Mouse (Mus musculus) c-Kit-positive CD71-positive TER-119-positive erythroid progenitor cells, embryonic 14.5 days (primary cell): Measurements from ENCODE around the gene Csmd2.
"Not testable (repeated sequence)": the region's sequence is repeated elsewhere in the genome, so short reads cannot be mapped to it uniquely, and the experiment has no call there.

ENCODE experiments used
- DNase-seq: peaks from one replicate; pipeline ENCODE4 v3.0.0-alpha.2; 2013; ENCODE audit warnings: low spot score

The Csmd2 gene

DNA sequence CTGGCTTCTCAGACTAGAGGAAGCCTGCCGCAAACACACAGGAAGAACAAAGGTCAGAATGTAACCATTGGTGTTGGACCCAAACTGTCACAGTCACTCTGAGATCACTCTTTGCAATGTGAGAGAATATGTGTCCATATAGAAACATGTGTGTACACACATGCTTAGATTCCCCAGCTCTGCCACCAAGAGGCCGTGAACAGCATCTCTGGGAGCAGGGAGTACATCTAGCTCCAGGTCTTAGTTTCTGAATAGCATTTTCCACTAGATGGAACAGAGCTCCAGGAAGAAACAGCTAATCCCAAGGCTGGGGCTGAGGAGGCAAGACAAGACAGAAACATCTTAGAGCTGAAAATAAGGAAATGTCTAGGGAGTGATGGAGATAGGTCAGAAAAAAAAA, 512.3 kb downstream of the Csmd2 start:
- DNase-seq, result no peak

DNA sequence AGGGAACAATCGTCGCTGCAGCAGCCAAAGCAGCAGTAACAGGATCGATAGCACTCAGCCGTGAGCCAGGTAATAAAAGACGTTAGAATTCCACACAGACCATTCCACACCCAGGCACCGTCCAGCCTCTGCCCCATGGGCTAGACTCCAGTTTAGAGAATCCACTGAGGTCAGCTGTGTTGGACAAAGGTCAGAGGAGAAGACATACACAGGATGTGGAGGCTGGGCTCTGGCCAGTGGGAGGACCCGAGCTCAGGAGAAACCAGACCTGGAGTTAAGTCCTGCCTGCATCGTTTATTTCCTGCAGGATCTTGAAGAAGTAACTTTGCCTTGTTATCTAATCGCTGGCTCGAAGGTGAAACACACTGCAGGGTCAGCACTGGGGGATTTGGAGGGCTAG, 519.2 kb downstream of the Csmd2 start:
- no peak for DNase-seq

DNA sequence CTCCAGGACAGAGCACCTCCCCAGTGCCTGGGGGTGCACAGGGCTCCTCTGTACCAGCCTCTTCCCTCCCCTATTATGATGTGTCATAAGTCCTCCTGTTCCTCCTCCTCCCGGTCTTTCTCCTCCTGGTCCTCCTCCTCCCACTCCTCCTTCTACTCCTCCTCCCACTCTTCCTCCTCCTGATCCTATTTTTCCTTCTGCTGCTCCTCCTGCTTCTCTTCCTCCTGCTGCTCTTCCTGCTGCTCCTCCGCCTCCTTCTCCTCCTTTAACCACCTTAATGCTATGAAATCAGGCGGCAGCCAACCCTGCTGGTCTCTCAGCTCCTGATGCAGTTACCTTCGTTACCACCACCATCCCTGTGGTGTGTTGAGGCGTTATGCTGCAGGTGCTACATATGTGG, 522.2 kb downstream of the Csmd2 start:
- DNase-seq, result no peak

DNA sequence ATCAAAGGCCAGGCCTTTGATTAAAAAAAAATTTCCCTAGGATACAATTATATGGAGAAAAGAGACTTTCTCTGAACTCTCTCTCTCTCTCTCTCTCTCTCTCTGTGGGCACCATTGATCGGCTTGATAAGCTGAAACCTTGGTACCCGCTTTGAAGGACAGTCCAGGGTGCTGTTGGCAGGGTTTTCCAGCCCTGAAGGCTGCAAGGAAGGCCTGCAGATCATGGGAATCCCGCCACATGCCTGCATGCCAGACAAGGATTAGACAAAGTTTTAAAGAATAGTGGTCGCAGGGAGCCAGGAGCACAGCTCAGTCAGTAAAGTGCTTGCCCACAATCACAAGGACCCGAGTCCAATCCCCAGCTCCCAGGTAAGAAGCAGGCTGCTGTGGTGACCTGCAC, 526.8 kb downstream of the Csmd2 start:
- no peak for DNase-seq

DNA sequence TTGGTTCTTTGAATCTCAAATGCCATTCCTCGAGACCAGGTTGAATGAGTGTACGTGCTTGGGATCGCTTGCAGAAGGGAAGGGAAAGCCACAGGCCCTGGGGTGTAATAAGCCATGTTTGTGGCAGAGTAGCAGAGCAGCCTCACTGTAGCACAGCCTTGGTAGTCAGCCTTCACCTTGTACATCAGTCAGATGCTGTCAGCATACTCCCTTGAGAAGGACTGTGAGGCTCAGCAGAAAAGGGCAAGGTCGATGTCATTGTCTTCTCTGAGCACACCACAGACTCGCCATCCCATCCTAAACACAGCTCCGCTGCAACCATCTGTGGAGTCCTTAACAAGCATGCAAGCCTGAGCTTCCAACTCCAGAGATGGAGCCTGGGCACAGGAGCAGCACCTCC, 533.6 kb downstream of the Csmd2 start:
- DNase-seq, result no peak

DNA sequence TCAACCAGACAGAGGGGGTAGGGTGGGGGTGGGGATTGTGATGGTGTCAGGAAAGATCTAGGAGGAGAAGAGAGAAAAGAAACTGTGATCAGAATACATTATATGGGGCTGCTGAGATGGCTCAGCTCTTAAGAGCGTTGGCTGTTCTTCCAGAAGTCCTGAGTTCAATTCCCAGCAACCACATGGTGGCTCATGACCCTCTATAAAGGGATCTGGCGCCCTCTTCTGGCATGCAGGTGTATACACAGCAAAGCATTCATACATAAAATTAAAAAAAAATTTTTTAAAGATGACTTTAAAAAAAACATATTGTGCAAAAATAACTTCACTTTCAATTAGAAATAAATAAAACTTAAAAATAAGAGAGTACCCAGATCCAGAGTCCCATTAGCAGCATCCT, 555.7 kb downstream of the Csmd2 start:
- no peak for DNase-seq

DNA sequence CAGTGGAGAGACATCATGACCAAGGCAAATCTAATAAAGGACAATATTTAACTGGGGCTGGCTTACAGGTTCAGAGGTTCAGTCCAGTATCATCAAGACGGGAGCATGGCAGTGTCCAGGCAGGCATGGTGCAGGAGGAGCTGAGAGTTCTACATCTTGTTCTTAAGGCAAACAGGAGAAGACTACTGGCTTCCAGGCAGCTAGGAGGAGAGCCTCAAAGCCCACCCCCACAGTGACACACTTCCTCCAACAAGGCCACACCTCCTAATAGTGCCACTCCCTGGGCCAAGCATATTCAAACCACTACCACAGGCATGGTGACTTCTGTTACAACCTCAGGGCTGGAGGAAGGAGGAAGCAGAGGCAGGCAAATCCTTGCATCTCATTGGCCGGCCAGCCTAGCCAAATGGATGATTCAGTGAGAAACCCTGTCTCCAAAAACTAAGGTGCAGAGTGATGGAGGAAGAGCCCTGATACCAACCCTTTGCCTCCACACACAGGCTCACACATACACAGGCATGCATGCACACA, 556.4 kb downstream of the Csmd2 start:
- DNase-seq, result not testable (repeated sequence)

DNA sequence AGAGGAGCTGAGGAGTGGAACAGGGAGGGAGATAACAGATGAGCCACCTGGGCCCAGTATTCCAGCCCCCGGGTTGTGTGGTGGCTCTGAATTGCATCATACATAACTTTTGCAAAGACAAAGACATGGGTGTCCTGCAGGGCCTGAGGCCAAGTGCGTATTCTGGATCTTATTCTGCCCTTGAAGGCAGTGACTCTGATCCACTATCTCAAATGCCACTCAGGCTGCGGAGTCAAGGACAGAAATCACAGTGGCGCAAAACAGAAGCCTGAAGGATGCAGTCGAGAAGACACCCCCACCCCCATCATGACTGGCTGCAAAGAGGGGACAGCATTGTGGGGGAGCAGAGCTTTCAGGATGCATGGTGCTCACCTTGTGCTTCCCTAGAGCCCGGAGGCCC, 563.1 kb downstream of the Csmd2 start:
- no peak for DNase-seq

DNA sequence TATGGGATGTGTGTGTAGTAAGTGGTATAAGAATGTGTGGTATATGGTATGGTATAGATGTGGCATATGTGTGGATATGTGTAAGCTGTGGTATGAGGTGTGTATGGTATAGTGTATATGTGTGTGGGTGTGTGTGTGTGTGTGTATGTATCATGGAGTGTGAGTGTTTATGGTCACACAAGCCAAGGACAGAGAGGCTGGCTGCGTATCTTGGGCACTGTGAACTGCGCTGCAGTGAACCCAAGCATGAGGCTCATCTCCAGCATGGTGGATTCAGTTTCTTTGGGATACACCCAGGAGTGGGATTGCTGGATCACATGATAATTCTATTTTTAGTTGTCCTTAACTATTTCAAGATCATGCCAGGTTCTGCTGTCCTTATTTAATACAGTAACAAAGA, 566.5 kb downstream of the Csmd2 start:
- DNase-seq, result no peak

DNA sequence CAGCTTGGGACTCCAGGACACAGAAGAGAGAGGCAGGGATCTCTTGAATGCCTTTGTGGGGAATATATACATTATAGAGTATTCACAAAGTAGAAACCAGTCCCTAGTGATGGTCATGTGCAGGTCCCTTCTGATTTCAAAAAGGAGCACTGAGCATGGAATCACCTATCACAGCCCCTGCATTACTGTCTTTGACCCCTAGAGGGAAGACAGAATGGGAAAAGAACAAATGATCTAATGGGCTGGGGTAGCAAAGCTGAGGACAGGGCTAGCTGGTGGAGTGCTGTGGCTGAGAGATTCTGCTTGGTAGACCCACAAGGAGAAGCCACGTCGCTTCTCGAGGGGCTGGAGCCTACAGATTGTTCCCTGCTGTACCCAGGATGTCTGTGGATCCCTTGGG, 572.7 kb downstream of the Csmd2 start:
- no peak for DNase-seq

DNA sequence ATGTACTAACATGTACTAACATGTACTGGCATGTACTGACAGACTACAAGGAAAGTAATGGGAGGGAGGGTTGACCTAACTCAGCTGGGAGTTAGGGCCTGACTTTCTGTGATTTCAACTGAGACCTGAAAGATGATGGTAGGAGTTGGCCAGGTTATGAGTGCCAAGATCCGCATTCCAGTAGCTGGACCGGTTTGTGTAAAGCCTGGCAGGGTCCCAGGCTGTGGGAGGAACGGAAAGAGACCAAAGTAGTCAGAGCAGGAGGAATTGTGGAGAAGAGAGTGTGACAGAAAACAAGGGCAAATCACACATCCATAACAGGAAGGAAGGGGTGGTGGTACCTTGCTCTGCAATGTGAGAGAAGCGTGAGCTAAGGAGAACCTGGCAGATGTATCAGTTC, 588.2 kb downstream of the Csmd2 start:
- DNase-seq, result no peak

DNA sequence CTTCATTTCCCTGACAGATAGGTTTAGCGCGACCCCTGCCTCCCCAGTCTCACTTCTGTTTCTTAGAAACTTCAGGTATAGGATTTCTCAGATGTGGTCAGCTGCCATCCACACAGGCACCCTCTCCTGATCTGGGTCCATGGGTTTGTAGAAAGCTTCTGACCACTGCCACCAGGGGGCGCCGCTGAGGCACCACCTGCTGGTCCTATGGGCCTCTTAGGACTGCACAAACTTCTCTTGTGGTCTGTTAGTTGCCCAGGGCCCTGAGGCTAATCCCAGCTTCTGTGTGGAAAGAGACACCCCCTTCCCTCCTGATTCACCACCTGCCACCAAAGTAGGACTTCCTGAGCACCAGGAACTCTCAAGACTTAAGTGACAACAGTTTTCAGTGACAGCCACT, 591.5 kb downstream of the Csmd2 start:
- DNase-seq, result peak; percentile 53

DNA sequence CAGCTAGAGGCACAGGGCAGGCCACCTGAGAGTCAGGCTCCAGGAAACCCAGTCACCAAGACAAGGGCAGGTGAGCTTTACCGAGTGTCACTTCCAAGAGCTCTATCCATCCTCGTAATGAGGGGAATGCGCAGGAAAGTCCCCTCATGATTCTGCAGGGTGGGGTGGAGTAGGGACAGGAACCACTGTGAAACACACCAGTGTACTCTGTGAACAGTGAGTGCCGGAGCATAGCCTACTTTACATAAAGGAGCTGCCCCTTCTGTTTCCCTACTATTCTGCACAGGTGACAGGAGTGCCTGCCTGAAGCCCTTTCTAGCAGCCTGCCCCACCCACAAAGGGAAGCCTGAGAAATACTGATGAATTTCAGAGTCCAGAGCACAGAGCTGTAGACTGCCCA, 605.6 kb downstream of the Csmd2 start:
- no peak for DNase-seq

DNA sequence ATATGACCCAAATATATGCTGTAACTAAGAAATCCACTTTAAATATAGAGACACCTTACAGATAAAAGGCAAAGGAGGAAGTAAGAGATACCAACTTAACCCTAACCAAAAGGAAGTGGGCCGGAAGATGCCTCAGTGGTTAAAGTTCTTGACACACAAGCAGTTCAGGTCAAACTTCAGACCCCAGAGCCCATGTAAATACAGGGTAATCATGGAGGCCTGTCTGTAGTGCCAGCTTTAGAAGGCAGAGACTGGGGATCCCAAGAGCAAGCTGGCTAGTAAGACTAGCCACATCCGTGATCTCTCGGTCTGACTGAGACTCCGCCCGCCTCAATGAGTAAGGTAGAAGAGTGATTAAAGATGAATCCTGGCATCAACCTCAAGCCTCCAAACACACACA, 606.4 kb downstream of the Csmd2 start:
- DNase-seq, result no peak

DNA sequence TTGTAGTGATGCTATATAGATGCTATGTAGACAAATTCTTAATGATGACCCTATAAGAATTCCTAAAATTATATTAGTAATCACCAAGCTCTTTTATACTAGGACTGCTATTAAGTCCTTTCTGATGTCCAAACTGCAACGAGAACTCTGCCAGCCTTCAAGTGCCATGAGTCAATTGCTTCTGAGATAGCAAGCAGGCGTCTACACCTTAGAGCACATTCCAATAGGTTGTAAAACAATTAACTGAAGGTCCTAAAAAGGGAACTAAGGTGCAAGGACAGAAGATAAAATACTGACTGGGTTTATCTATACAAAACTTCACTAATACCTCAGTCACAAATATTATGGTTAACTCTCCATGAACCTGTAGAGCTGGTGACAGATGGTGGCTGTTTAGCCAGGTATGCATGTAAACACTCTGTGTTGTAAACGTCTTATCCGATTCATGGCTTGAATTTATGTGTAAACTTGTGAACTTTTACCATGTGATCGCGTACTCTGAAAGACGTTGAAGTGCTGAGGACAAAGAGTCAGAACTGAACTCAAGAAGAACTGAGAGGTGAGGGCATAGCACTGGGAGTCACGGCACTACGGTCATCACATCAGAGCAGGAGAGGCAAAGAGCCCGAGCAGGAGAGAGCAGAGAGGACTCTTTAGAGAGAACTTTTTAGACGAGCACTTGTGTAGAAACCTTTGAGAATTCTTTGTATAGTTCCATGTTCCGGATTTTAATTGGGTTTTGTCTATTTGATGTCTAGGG, 610.3 kb downstream of the Csmd2 start:
- DNase-seq, result no peak

DNA sequence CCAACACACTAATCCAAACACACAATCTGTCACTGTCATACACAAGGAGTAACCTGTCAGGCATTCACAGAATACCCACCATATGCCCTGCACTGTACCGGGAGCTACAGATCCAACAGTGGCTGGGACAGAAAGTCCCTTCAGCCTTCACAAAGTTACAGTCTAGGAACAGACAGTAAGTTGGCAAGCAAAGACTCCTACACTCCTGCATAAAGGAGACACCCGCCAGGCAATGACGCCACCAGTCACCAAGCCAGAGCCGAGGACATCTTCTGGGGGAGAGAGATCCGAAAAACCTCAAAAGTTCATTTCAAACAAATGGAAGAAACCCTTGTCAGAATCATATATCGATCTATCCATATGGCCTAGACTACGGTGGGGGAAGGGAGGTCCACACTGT, 618.9 kb downstream of the Csmd2 start:
- DNase-seq, result no peak

DNA sequence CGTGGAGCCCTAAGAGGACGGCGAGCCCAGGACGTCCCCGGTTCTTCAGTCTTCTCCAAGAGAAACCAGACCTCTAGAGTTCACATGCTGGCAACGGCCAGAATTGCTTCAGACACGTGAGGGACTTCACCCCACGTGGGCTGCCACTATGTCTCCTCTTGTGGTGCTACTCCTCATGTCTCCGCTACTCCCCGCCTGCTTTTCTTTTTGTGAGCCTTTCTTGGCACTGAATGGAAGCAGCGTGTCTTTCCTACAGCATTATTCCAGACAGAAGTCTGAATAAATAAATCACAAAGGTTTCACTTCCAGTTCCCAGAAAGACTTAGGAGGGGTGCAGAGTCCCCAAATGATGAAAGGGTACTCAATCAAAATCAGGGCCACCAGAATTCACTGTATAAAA, 620.0 kb downstream of the Csmd2 start:
- no peak for DNase-seq

DNA sequence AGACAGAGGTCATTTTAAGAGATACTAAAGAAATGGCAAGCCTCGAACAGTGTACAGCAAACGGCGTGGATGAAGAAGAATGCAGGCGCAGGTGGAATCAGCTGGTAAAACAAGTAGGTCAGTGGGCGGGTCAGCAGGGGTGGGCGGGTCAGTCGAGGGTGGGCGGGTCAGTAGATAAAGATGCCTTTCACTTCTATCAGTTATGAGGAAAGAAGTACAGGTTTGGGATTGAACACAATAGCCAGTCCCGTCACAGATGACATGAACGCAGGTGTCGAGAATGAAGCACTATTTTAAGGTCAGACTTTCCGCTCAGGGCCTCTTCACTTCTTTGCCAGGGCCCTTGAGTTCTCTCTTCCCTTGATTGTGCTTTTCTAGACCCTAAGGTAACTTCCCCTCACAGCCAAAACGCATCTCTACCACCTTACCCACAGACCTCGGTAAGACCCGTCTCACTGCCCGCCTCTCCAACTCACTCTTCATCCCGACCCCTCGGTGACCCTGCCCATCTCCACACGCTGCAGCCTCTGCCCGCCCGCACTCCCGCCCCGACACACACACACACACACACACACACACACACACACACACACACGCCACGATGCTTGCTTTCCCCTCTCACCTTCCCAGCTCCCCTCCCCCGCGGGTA, 621.7 kb downstream of the Csmd2 start:
- DNase-seq, result no peak

DNA sequence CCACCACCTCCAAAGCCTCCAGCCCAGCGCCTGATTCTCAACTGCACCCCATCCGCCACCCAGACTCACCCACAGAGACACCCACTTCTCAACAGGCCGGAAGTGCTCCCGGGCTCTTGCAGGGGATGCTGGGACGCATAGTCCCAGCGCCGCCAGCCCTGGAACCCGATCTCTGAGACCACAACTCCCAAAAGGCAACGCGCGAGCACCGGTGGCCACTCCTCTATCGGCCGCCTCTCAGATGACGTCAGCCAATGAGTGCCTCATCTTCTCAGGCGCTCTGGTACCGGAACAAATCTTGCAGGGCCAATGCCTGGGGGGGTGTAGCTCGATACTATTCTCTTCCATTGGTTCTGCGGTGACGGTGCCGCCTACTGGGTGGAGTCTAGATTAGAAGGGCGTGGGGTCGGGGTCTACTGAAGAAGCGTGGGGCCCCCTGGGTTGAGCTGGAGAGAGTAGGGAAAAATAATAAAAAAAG, 622.3 kb downstream of the Csmd2 start, which contains the start of gene Zscan20:
TSS of gene Zscan20 (minus strand) at position 174 of the 478 bp plus-strand sequence.
- DNase-seq, result peak; percentile 97

DNA sequence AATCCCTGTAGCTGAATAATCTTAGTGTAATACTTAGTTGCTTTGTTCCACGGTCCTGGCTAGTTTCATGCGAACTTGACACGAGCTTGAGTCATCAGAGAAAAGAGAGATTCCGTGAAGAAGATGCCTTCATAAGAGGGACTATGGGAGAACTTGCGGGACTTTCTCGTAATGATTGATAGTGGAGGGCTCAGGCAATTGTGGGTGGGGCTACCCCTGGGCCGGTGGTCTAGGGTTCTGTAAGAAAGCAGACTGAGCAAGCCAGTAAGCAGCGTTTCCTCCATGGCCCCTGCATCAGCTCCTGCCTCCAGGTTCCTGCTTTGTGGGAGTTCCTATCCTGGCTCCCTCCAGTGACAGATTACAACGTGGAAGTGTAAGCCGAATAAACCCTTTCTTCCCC, 623.0 kb downstream of the Csmd2 start:
- no peak for DNase-seq

DNA sequence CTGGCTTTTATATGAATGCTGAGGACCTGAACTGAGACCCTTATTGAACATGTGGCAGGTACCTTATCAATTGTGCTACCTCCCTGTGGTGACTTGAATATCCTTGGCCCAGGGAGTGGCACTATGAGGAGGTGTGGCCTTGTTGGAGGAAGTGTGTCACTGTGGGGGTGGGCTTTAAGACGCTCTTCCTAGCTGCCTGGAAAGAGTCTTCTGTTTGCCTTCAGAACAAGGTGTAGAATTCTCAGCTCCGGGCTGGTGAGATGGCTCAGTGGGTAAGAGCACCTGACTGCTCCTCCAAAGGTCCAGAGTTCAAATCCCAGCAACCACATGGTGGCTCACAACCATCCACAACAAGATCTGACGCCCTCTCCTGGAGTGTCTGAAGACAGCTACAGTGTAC, 624.1 kb downstream of the Csmd2 start:
- DNase-seq, result not testable (repeated sequence)

DNA sequence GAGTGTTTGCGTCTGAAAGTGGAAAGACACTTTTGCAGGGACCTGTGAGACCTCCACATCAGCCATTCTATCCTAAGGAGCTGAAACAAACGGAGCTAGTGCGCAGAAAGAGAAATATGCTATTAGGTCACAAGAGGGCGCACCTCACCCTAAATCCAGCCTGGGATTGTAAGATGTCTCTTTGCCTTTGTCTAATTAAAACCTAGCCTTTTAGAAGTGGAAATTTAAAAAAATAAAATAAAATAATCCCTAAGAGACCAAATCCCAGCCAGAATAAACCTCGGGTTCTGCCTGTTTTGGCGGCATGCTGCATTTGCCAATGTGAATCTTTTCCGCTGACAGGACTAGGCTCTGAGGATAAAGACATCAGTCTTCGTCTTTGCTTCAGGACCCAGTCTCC, 625.7 kb downstream of the Csmd2 start:
- DNase-seq, result peak; percentile 66

DNA sequence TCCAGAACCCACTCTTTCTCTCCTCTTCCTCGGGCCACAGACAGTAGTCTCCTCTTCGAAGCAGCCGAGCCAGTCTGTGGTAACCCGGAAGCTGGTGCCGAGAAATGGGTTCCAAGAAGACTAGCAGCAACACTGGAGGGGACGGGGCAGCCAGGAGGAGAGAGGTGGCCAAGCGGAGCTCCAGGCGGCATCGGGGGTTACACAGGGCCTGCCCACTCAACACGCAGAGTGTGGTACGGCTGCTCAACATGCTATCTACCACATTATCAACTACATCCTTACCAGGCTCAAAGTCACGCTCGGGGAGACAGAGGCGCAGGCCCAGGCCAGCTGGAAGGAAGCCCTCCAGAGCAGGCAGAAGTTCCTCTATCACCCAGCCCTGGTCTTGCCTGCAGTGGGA, 628.1 kb downstream of the Csmd2 start:
- DNase-seq, result no peak
